Mouse (Mus musculus): ENCODE measurements around the gene Tinf2.

Gene Tinf2

DNA sequence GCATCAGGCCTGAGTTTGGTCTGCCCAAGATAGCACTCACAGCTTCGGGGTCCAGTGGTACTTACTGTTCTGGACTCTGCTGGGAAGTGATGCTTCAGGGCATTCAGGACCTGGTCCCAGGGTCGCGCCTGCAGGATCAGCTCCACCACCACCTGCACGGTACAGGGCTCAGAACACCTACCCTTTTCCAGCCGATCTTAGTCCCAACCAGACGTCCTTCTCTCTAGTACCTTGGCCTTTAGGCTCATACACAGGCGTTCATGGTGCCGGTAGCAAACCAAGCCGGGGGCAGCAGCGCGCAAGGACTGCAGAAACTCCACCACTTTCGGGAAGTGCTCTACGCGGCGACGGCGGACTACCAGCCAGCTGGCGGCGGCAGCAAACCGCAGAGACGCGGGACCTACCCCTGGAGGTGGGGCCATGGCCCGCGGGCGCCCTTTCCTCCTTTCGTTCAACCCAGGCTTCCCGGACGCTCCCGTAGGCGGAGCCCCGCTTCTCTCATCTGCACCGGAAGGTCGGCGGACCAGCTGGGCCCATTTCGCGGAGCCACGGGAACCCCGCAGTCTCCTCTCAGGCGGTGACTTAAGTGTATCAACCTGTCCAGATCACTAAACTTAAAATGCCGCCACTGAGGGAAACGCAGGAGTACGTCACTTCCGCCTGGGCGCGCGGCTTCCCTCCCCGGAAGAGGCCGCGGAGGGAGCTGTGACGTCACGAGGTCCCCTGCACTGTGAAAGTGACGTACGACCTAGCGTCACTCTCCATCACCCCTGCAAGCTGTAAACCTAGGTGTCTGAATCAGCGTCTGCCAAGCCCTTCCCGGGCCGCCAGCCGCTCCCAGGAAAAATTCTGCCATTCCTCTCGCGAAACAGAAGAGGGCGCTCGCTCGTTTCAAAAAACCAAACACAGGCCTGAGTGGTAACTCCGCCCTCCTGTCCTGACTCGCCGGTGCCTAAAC lies at the start of gene Tinf2:
Gene Tinf2, minus strand, starts transcription at position 661 of the 958 bp plus-strand sequence.
- peak; percentile 93 to 94 for DNase-seq

DNA sequence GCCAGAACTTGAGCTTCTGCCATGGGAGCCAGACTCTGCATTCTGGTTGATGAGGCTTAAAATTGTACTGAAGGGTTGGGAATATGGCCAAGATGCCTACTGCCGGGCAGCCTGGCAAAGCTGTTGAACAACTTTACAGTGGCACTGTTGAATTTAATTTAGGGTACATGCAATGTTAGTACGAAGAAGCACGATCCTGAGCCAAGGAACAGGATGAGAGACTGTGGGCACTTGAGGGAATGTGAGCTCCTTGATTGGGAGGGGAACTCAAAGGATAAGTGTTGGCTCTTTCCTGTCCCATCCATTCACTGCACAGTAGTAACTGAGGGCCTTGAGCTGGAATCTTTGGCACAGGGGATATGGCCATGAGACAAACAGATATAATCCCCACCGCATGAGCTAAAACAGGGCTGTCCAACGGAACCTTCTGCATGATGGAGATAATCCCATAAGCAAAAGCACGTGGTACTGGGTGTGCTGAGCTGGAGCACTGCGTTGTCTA lies 49.0 kb upstream of the Tinf2 start:
- no peak for DNase-seq

DNA sequence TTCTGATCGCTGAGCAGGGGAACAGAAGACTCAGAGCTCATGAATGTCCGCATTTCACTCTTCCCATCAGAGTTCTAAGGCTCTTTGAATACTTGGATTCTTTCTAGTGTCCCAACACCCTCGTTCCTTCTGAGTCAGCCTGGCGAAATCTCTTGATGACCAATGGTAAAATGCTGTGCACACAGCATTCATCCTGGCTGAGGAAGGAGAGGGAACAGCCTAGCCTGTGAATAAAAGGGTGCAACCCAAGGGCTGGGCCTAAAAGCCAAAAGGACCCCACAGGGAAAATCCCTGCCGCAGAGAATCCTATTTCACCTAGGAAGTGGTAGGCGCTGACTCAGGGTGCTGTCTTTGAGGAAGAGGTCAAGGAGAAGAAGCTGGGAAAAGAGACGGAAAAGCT lies 48.5 kb upstream of the Tinf2 start:
- no peak for DNase-seq

DNA sequence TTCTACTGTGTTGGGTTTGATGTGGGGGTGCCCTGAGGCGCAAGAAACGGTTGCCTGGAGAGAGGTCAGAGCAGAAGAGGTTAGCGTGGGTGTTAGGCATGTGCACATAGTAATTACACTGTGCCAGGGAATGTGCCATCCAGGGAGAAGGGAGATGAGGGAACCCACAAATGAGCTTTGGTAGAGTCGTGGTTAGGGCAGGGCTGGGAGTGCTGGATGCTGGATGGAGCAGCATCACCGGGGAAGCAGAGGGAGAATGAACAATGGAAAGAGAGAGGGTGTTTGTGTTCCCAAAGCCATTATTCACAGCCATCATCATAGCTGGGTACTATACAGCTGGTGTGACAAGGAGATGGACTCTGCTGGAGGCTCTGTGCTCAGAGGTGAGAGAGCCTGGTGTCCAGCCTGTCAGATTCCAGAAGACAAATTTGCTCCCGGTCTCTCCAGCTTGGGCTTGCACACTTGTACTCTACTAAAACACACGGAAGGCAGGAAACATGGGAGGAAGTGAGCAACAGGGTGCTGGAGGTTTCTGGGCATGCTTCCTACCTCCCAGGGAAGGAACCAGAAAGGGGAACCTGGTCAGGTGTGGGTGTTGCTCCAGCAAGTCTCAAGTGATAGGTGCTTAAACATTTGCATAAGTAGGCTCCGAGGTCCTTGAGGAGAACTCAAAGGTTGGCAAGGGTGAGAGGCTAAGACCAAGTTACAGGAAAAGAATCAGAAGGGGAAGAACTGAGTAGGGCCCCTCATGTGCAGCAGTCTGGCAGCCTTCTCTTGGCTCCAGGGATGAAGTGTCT lies 46.5 kb upstream of the Tinf2 start:
- DNase-seq, result peak; percentile 34 to 56

DNA sequence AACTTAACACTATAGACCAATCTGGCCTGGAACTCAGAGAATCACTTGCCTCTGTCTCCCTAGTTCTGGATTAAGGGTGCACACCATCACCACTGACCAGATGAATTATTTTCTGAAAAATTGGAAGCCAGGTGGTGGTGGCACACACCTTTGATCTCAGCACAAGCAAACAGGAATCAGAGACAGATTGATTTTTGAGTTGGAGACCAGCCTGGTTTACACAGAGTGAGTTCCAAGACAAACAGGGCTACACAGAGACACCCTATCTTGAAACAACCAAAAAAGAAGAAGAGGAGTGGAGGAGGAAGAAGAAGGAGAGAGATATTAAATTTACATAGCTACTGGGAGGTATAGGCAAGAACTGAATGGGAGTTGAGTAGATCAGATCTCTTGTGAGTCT lies 44.6 kb upstream of the Tinf2 start:
- DNase-seq, result no peak

DNA sequence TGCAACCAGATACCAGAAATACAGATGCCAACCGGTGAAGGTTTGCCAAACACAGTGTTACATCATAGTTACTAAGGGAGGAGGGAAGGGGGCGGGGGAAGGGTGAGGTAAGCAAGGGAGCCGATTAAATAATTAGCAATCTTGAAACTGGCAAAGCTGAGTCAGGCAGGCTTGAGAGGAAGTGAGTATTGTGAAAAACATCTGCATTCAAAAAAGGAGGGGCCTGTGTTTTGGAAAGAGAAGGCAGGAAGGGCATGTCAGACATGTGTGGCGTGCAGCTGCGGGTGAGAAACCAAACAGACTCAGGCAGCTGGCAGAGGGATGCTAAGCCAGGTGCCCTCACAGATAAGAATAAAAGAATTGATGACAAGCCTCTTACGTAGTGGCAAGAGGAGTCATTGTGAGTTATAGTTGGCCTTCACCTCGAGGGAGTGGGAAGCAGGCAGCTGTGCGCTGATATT lies 42.8 kb upstream of the Tinf2 start:
- peak; percentile 66 to 82 for DNase-seq

DNA sequence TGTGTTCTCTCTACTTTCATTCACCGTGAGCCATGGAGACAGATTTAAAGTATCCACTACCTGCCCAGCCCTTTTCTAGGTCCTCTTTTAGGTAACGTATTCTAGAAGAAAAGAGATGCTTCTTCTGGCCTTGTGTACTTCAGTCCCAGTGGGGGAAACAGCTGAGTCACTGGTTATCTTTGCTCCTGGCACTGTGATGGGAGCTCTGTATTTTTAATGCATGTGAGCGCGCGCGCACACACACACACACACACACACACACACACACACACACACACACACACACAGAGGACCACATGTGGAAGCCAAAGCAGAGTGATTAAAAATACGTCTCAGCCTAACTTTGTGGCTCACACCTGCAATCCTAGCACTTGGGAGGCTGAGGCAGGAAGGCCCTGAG lies 41.8 kb upstream of the Tinf2 start:
- DNase-seq, result no peak

DNA sequence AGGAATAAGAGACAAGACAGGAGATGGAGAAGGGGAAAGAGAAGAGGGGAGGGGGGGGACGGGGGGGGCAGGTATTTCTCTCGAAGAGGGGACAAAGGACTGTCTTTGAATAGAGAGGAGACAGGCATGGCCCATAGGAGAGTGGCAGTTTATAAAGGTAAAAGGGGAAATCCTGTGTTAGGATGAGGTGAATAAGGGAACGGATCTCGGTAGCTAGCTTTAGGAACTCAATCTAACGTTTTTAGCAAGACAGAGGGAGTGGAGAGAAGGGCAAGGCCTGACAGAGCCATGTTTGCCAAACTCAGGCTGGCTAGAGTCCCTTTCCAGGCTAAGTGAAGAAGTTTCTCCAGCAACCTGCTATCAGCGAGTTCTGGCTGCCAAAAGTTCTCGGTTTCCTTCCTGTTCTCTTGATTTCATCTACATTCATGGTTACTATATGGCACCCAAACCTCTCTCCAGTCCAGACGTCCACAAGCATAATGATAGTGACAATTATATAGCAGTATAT lies 40.9 kb upstream of the Tinf2 start:
- no peak for DNase-seq

DNA sequence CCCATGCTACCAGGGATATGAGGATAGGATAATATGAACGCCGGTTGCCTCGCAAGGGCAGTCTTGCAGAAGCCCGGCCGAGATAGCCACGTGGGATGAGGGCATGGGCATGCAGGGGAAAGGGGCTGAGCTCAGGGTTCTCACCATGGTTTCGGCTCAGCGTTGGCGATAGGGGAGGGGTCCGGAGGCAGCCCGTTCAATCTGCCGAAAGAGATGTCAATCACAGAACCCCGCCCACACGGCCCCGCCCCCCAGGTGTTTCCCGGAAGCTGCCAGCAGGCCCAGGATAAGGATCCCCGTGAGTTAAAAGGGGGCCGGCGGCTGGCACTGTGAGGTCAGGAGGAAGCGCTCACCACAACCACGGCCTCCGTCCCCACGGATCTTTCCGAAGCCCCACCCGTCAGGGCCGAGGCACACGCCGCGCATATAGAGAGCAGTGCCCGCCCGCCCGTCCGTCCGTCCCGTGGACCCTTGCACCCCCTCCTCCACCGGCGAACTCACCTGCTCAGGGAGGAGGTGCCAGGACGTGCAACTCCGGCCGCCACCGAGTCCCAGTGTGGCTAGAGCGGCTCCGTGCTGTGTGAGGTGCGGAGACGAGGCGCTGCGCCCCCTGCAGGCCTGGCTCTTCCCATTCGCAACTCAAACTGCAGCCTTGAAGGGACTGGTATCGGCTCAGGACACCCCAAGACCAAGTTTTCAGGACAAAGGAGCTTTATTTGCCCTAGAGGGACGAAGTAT lies 40.2 kb upstream of the Tinf2 start, which contains the start of gene Rabggta:
Gene Rabggta, minus strand, starts transcription at position 564 of the 738 bp plus-strand sequence.
- DNase-seq, result peak; percentile 91 to 94

DNA sequence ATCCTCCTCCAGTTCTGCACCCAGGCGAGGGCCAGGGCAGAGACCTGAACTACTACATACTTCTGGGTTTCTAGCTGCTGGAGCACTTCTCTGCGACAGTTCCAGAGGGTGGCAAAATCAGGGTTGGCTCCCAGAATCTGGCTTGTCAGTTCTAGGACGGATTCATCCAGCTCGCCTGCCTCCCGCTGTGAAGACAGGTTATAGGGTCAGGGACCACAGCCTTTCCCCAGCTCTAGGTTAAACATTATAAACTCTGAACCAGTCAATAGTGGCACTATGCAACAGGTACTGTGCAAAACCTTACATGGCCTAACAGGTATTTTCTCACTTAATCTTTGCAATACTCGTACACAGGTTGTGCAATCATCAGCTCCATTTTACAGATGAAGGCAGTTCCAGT lies 39.5 kb upstream of the Tinf2 start:
- no peak for DNase-seq

DNA sequence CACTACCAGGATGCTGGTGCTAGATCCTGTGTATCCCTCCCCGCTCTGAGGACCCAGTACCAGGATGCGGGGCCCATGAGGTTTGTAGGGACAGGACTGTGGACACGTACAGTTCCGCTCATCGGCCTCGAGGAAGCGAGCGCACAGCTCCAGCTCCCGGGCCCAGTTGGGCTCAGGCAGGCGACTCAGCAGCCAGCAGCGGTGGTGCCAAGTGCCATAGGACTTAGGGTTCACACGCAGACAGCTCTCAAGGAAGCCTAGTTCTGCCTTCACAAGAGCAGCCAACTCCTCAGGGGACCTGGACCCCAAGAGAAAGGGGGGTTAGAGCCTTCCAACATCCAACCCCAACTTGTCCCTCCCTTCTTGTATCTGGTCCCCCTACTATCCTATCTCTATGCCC lies 39.0 kb upstream of the Tinf2 start:
- no peak for DNase-seq

DNA sequence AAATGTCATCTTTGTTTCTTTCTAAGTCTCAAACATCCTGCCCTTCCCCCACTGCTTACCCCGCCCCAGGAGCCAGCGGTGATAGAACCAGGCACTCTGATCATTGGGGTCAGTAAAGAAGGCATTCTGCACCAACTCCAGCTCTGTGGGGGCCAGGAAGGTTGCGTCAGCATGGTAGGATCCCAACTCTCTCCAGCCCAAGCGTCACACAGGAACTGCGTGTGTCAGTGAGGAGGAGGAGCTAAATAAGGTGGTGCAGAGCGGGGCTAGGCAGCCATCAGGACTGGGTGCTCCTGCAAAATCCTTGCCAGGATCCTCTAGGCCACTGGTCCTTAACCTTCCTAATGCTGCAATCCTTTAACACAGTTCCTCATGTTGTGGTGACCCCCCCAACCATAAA lies 38.1 kb upstream of the Tinf2 start:
- no peak for DNase-seq

DNA sequence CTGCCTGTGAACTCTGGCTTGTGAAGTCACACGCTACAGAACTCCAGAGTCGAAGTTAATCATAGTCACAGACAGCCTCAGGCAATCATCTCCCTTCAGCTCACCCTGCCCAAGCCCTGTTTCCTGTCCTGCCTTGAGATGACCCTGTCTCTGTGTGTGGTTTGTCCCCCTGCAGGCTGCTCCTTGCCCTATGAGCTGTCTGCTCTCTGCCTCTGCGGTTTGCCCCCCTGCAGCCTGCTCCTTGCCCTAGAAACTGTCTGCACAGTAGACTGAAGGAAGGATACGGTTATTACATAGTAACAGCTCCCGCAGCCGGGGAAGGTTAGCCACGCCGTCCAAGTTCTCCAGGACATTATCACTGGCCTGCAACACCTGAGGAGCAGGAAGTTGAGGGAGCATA lies 35.3 kb upstream of the Tinf2 start:
- DNase-seq, result no peak

DNA sequence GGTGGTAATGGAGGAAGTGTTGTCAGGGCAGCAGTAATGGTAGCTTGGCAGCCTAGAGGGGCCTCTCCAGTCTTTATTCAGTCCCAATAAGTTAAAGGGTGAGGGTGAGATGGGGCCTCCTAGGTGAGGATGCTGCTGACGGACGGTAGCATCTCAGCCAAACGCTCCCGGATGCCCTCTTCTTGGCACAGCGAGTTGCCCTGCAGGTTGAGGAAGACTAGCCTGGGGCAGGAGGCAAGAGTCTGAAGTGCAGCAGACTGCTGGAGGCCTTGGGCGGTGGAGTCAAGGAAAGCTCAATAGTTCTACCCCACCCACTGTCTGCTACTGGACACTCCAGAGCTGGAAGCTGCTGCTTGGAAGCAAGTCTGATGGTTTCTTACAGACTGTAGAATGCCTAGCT lies 34.7 kb upstream of the Tinf2 start:
- DNase-seq, result no peak

DNA sequence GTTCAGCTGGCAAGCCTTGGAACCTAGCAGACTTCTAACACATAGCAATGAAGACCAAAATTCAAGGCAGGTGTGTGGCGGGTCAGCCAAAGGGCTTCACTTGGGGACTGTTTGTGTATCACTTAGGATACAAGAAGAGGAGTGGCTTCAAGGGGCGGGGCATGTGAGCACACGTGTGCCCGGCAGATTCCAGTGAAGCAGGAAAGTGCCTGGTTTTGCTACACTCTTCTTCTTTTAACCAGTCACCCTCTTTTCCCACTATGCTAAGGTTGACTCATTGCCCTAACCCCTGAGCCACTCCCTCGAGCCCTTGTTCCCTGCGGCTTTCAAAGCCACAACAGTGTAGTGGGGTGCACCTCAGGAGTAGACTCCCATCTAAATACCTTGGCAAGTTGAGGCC lies 33.3 kb upstream of the Tinf2 start:
- peak; percentile 68 to 80 for DNase-seq

DNA sequence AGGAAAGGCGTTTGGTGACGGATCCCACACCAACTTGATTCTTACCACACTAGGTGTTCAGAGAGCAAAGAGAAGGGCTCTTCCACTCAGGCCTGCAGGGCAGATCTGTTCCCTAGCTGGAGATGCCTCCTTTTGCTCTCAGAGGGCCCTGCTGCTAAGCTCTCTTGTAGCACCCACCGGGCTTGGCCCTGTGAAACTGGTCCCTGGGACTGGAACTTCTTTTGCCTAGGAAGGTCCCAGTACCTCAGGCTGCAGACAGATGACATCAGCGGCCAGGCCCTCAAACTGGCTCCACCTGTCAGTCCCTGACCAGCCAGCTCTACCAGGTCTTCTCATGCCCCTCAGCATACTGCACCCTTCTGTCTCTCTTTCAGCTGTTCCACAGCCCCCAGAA lies 32.1 kb upstream of the Tinf2 start, which contains the start of gene Tgm1:
Gene Tgm1, minus strand, starts transcription at position 198 of the 394 bp plus-strand sequence.
- DNase-seq, result peak in 1 of 2 experiments; percentile 33

DNA sequence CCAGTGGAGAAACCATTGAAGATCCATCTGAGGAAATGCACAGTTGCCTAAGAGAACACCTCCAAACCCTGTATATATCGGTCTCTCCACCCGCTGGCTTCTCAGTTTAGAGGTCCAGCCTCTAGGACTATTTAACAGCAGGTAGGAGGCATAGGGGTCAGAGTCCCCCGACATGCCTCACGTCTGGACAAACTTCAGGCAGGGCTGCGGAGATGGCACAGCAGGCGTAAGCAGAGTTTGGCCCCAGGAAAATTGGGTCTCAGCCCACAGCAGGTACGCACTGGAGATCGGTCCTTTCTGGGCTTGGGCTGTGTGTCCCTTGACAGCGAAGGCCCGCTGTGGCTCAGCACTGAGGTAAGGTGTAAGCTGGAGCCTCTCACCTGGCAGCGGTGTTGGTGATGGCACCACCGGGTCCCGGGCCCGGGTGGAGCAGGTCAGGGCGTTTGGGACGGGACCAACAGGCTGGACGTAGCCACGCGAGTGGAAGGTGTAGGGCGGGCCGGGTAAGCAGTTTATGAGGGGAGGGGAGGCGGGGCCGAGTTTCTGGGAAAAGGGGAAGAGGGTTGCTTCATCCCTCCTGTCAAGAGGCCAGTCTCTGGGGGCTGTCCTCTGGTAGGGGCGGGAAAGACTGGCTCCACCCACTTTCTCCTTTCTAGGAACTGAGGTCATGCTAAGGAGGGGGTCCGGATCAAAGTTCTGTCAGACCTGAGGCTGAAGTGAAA lies 31.5 kb upstream of the Tinf2 start:
- peak; percentile 82 to 88 for DNase-seq

DNA sequence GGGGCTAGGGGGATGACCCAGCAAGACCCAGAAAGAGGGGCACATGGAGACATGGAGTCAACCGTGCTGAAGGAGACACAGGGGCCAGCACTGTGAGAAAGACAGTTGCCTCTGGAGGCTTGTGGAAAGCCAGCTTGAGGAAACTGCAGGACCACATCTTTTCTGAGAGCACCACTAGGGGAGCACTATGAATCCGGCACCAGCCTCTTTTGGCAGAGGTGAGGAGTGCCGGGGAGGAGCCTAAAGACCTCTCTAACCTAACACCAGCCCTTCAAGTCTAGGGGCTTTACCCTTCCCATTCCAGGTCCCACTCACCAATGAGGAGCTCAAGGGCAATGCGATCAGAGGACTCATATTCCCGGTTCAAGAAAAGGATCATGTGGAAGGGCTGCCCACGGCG lies 30.2 kb upstream of the Tinf2 start:
- DNase-seq, result no peak

DNA sequence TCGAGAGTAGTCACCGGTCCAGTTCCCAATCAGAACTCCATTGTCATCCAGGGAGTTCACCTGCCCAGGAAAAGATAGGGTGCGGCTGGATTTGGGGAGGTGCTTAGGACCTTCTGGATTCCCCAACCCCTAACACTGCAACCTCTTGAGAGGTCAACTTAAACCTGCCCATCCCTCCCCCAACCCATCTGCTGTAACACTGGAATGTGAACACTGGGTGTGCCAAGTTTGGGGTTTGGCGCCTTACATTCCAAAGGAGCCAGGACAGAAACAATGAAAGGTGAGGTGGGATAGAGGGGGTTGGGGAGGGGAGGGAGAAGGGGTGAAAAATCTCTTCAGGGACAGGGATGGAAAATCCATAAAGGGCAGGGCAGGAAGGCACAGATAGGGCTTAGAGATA lies 27.9 kb upstream of the Tinf2 start:
- no peak for DNase-seq

DNA sequence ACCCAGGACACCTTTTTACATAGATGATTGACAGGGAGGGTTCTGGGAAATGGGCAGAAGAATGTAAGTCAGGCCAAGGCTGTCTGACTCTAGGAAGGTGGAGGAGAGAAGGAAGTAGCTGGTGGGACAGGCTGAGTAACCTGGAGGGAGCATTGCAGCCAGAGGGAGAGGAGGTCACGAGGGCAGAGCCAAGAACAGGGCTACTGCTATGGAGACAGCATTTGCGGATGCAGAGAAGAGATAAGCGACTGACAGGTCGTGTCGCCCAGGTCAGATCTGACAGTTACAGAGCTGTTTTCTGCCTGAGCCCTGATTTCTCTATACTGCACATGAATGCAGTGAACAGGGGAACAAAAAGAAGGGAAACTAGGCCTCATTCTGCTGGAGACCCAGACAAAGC lies 25.8 kb upstream of the Tinf2 start:
- DNase-seq, result no peak

DNA sequence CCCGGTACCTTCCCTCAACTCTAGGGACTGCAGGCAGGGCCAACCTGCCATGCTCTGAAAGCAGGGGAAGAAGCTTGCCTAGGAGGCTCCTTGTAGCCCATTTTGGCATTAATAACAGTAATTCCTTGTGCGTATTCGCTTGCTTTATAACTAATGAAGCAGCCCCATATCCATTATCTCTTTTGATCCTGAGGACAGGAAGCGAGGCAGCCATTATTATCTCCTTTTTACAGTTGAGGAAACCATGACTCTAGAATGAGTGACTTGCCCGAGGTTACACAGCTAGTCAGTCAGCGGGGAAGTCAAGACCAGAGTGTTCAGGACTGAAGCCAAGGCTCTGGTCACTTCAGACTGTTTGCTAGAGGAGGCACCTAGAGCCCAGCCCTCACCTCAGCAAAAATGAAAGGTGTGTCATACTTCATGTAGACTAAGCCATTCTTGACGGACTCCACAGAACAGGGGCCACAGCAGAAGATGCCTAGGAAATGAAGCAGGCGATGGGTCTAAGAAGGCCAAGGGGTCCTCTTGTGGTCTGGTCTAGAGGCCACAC lies 24.5 kb upstream of the Tinf2 start:
- DNase-seq, result peak; percentile 43 to 58
